Mouse (Mus musculus) G1E-ER4 (cell line): ENCODE measurements around the gene Trpm4. TPM values are rescaled to one million over a fixed set of nuclear protein-coding genes. Genes with fewer than 3 reads are reported as not detected.

Source experiments
- GATA1 ChIP-seq: IDR thresholded peaks from one replicate; pipeline ENCODE4 v1.8.0; 2012; ENCODE audit warnings: low read length, inconsistent platforms
- polyA plus RNA-seq: library from polyadenylated mRNA; stranded (reverse); fragments of >175 nt; gene quantifications from 2 replicates; pipeline ENCODE4 v1.2.3, GENCODE M21; 2012

Gene Trpm4
- polyA plus RNA-seq, 1 experiment, result 0.13 TPM

- TF ChIP-seq GATA1, result no peak
These were observed 28.7 kb downstream of the Trpm4 start for GRCm38 (mm10) chr7:45304869-45305268.

- TF ChIP-seq GATA1, result no peak
These were observed 31.0 kb downstream of the Trpm4 start for GRCm38 (mm10) chr7:45302626-45303025.

GRCm38 (mm10) chr7:45300270-45300669, 33.3 kb downstream of the Trpm4 start:
- no peak for TF ChIP-seq GATA1

GRCm38 (mm10) chr7:45299752-45300151, 33.8 kb downstream of the Trpm4 start:
- TF ChIP-seq GATA1, result no peak

- no peak for TF ChIP-seq GATA1
These were observed 36.0 kb downstream of the Trpm4 start for GRCm38 (mm10) chr7:45297563-45297962.

GRCm38 (mm10) chr7:45296626-45297025, 37.0 kb downstream of the Trpm4 start:
- no peak for TF ChIP-seq GATA1

- TF ChIP-seq GATA1, result no peak
These were observed 47.1 kb downstream of the Trpm4 start for GRCm38 (mm10) chr7:45286486-45286885.

GRCm38 (mm10) chr7:45277136-45277760, 56.3 kb downstream of the Trpm4 start, which contains the start of gene Slc6a21:
TSS of gene Slc6a21 (plus strand) at chr7:45277513.
- TF ChIP-seq GATA1, result no peak

- TF ChIP-seq GATA1, result no peak
These were observed 59.9 kb downstream of the Trpm4 start for GRCm38 (mm10) chr7:45273672-45274071.

- TF ChIP-seq GATA1, result no peak
These were observed 60.7 kb downstream of the Trpm4 start for GRCm38 (mm10) chr7:45272786-45273412.

- TF ChIP-seq GATA1, result no peak
These were observed 68.1 kb downstream of the Trpm4 start for GRCm38 (mm10) chr7:45265518-45265917.

- no peak for TF ChIP-seq GATA1
These were observed 69.2 kb downstream of the Trpm4 start for GRCm38 (mm10) chr7:45264348-45264747.

GRCm38 (mm10) chr7:45263006-45263607, 70.5 kb downstream of the Trpm4 start:
- no peak for TF ChIP-seq GATA1

- TF ChIP-seq GATA1, result no peak
These were observed 71.3 kb downstream of the Trpm4 start for GRCm38 (mm10) chr7:45262266-45262665.

- TF ChIP-seq GATA1, result no peak
These were observed 74.3 kb downstream of the Trpm4 start for GRCm38 (mm10) chr7:45259281-45259680.

- TF ChIP-seq GATA1, result no peak
These were observed 76.3 kb downstream of the Trpm4 start for GRCm38 (mm10) chr7:45257063-45257840.
